Mouse (Mus musculus) lung, embryonic 16.5 days (tissue): ENCODE measurements around the gene Phf13. TPM values are rescaled to one million over a fixed set of nuclear protein-coding genes. Genes with fewer than 3 reads are reported as not detected.

Source experiments
- ATAC-seq: fragments of 200-750 bp; cut with Nextera tagmentation; 2 replicates; pipeline ENCODE4 v1.8.0; 2017; ENCODE audit warnings: low read depth, mild to moderate bottlenecking, moderate library complexity
- H3K27ac ChIP-seq: fragments of 300-500 bp; sonication (generic); 2 replicates; pipeline ENCODE4 v1.5.1; 2014; ENCODE audit warnings: mild to moderate bottlenecking, control low read depth, low read length
- H3K27me3 ChIP-seq: fragments of 300-500 bp; sonication (generic); 2 replicates; pipeline ENCODE4 v1.6.1; 2014; ENCODE audit warnings: low read depth, low read length, mixed read lengths; ENCODE audit not compliant: control insufficient read depth, insufficient read depth
- H3K36me3 ChIP-seq: fragments of 300-500 bp; sonication (generic); 2 replicates; pipeline ENCODE4 v1.6.1; 2014; ENCODE audit warnings: low read length; ENCODE audit not compliant: control insufficient read depth, insufficient read depth
- H3K4me1 ChIP-seq: fragments of 300-500 bp; sonication (generic); replicated peaks from 2 replicates; pipeline ENCODE4 v1.6.1; 2014; ENCODE audit warnings: low read length, mixed read lengths; ENCODE audit not compliant: control insufficient read depth, insufficient read depth
- H3K4me2 ChIP-seq: fragments of 300-500 bp; sonication (generic); 2 replicates; pipeline ENCODE4 v1.6.1; 2014; ENCODE audit warnings: low read depth, low read length, control low read depth
- H3K4me3 ChIP-seq: fragments of 300-500 bp; sonication (generic); 2 replicates; pipeline ENCODE4 v1.5.1; 2014; ENCODE audit warnings: mild to moderate bottlenecking, low read length, control low read depth
- H3K9ac ChIP-seq: fragments of 300-500 bp; sonication (generic); 2 replicates; pipeline ENCODE4 v1.6.1; 2014; ENCODE audit warnings: low read length, control low read depth
- H3K9me3 ChIP-seq: fragments of 300-500 bp; sonication (generic); 2 replicates; pipeline ENCODE4 v1.6.1; 2016; ENCODE audit warnings: low read length; ENCODE audit not compliant: control insufficient read depth
- WGBS: fragments of 180-500 bp; shearing (Covaris S2); extraction: QIAGEN DNeasy Blood & Tissue Kit; methylation state at CpG from one replicate; pipeline ENCODE4 v1.1.7; 2014; 5-methylcytosine and 5-hydroxymethylcytosine counted together
- polyA plus RNA-seq: library from polyadenylated mRNA; unstranded; fragments of >200 nt; fragmentation: Nextera tagmentation; extraction: Ambion mirVana; gene quantifications from 2 replicates; pipeline ENCODE4 v1.2.1, GENCODE M21; 2015

Gene Phf13
- polyA plus RNA-seq, 1 experiment from 2014 or later: 26.8 TPM

GRCm38 (mm10) chr4:151972221-151972967 is 23.7 kb downstream of the Phf13 start:
- Histone ChIP-seq H3K27me3 (no peaks in the 10 kb centered on the region), H3K4me2 (no peak overlapping the region), H3K4me1 (no peaks in the 10 kb centered on the region), H3K4me3 (no peak overlapping the region), H3K9ac (no peak overlapping the region), H3K36me3 (peaks cover 35% of the 10 kb centered on the region), H3K27ac (no peak overlapping the region), H3K9me3 (peaks cover 3% of the 10 kb centered on the region; the same call in 1 of the 2 replicates)
- ATAC-seq: no peak
- 56% methylated on average over 10 of the region's 10 CpGs for WGBS

DNA sequence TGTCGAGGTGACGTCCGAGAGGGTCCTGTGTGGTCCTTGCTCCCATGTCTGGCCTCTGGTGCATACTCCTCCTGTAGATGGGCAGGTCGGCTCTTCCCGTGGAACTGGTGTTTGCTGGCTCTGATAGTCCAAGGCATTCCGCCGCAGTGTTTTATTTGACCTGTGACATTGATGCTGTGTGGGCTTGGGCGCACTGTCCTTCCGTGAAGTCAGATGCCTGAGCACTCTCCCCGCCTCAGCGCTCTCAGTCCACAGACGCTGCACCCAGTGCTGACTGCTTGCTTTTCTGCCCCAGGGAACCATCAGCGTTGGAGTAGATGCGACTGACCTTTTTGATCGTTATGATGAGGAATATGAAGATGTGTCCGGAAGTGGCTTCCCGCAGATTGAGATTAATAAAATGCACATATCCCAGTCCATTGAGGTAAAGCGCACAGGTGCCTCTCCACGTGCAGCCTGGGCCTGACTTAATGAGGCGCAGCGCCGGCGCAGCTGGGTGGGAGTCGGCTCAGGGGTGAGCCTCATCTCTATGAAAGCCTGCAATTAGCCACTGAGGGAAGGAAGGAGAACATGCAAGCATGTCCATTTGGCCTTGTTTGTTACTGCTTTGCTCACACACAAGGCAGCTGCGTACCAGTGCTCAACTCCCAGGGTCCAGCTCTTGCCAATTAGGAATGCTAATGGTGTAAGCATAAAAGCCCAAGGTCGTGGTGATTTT is 27.7 kb downstream of the Phf13 start:
- Histone ChIP-seq H3K4me3 (no peak overlapping the region), H3K36me3 (peaks cover 25% of the 10 kb centered on the region), H3K27ac (no peak overlapping the region), H3K9ac (no peak overlapping the region), H3K9me3 (no peaks in the 10 kb centered on the region), H3K4me2 (no peak overlapping the region), H3K27me3 (no peaks in the 10 kb centered on the region), H3K4me1 (no peaks in the 10 kb centered on the region)
- WGBS: 91% methylated on average over 26 of the region's 26 CpGs
- no peak for ATAC-seq

GRCm38 (mm10) chr4:151962817-151963216 is 33.2 kb downstream of the Phf13 start:
- H3K4me1 ChIP-seq: 0 out of 2 replicates have a peak, but pooled peaks cover 3% of the 10 kb centered on the region
- H3K4me2 ChIP-seq: no peak overlapping the region
- H3K4me3 ChIP-seq: no peak overlapping the region
- WGBS: 72% methylated on average over 3 of the region's 3 CpGs
- ATAC-seq: no peak
- H3K9ac ChIP-seq: no peak overlapping the region
- H3K27me3 ChIP-seq: no peaks in the 10 kb centered on the region
- no peak overlapping the region for H3K27ac ChIP-seq
- H3K36me3 ChIP-seq: peaks cover 27% of the 10 kb centered on the region
- H3K9me3 ChIP-seq: no peaks in the 10 kb centered on the region

DNA sequence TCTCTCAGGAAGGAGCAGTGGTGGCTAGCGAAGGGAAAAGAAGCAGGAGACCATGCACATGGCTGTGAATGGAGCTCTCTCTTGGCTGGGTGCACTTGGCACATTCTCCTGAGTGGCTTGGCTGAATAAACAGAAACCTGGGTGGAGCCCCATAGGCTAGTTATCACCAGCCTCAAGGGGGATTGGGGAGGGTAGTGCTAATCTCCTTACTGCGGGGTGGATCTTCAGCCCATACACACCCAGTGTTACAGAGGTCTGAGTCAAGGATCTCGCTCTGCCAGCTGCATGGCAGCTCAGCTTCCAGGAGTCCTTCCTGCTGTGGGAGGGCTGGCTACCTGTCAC is 35.6 kb downstream of the Phf13 start:
- Histone ChIP-seq H3K4me1 (0 out of 2 replicates have a peak, but pooled peaks cover 3% of the 10 kb centered on the region), H3K9ac (no peak overlapping the region), H3K27me3 (no peaks in the 10 kb centered on the region), H3K9me3 (no peaks in the 10 kb centered on the region), H3K36me3 (peaks cover 36% of the 10 kb centered on the region), H3K4me3 (no peak overlapping the region), H3K4me2 (no peak overlapping the region), H3K27ac (no peak overlapping the region)
- 58% methylated on average over 3 of the region's 3 CpGs for WGBS
- peak; percentile 79 for ATAC-seq

DNA sequence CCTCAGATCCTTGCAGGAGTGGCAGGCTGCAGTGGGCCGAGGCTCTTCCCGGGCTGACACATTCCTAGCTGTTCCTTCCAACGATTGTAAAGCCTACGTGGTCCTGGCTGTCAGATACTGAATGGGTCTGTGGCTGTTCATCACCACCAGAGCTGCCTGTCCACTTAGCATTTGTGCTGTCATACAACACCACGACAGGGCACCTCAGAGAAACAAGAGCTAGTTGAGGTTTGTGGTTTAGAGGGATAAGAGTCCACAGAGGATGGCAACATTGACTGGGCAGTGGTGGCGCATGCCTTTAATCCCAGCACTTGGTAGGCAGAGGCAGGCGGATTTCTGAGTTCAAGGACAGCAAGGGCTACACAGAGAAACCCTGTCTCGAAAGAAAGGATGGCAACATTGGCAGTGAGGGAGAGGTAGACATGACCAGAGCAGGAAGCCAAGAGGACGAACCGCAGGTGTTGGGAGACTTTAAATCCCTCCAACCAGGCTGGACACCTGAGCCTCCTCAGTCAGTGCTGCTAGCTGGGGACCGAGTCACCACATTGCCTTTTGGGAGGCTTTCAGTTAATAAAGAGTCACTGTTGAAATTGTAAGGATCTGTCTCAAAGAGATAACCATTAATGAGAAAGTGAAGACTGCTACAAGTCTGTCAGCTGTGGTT is 36.1 kb downstream of the Phf13 start:
- Histone ChIP-seq H3K27ac (no peak overlapping the region), H3K4me2 (no peak overlapping the region), H3K4me3 (no peak overlapping the region), H3K27me3 (no peaks in the 10 kb centered on the region), H3K9ac (no peak overlapping the region), H3K4me1 (0 out of 2 replicates have a peak, but pooled peaks cover 3% of the 10 kb centered on the region), H3K9me3 (no peaks in the 10 kb centered on the region), H3K36me3 (peaks cover 37% of the 10 kb centered on the region)
- no peak for ATAC-seq
- WGBS: 83% methylated on average over 11 of the region's 11 CpGs

- Histone ChIP-seq H3K9ac (no peak overlapping the region), H3K4me2 (no peak overlapping the region), H3K4me3 (no peak overlapping the region), H3K4me1 (0 out of 2 replicates have a peak, but pooled peaks cover 3% of the 10 kb centered on the region), H3K9me3 (no peaks in the 10 kb centered on the region), H3K27ac (no peak overlapping the region), H3K27me3 (no peaks in the 10 kb centered on the region), H3K36me3 (peaks cover 37% of the 10 kb centered on the region)
- ATAC-seq: no peak
- WGBS: 73% methylated on average over 9 of the region's 9 CpGs
Observed at GRCm38 (mm10) chr4:151957584-151958315, 38.3 kb downstream of the Phf13 start.

DNA sequence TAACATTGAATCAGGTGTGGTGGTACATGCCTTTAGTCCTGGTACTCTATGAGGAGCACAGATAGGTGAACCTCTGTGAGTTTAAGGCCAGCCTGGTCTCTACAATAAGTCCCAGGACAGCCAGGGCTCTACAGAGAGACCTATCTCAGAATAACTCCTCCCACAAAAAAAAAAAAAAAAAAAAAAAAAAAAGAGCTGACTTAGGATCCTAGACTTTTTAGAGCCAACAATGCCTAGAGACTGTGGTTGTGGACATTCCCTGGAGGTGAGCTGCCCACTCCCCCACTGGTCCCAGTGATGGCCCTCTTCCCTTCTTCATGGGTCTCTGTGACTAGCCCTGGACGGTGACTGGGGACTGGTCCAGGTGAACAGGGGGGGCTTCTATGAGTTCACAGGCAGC is 40.3 kb downstream of the Phf13 start:
- Histone ChIP-seq H3K4me2 (no peak overlapping the region), H3K4me1 (0 out of 2 replicates have a peak, but pooled peaks cover 3% of the 10 kb centered on the region), H3K9me3 (no peaks in the 10 kb centered on the region), H3K4me3 (no peak overlapping the region), H3K9ac (no peak overlapping the region), H3K36me3 (peaks cover 46% of the 10 kb centered on the region), H3K27me3 (no peaks in the 10 kb centered on the region), H3K27ac (no peak overlapping the region)
- 80% methylated on average over 1 of the region's 1 CpGs for WGBS
- no peak for ATAC-seq

GRCm38 (mm10) chr4:151953209-151953608 is 42.8 kb downstream of the Phf13 start:
- H3K4me1 ChIP-seq: no peaks in the 10 kb centered on the region
- ATAC-seq: no peak
- no peaks in the 10 kb centered on the region for H3K27me3 ChIP-seq
- no peak overlapping the region for H3K4me3 ChIP-seq
- no peak overlapping the region for H3K27ac ChIP-seq
- H3K9ac ChIP-seq: no peak overlapping the region
- peaks cover 34% of the 10 kb centered on the region for H3K36me3 ChIP-seq
- 73% methylated on average over 6 of the region's 6 CpGs for WGBS
- H3K4me2 ChIP-seq: no peak overlapping the region
- H3K9me3 ChIP-seq: no peaks in the 10 kb centered on the region
